Mouse (Mus musculus) heart, postnatal 0 days (tissue): ENCODE measurements around the gene Eif4enif1.

Experiments
- CTCF ChIP-seq: IDR thresholded peaks from 2 replicates; pipeline ENCODE4 v1.5.1; 2016; ENCODE audit warnings: antibody characterized with exemption, control low read depth, low read depth
- EP300 ChIP-seq: IDR thresholded peaks from 2 replicates; pipeline ENCODE4 v1.6.1; 2016; ENCODE audit warnings: antibody characterized with exemption, low read depth

GRCm38 (mm10) chr11:3223105-3223504 lies 20.9 kb downstream of the Eif4enif1 start:
- TF ChIP-seq EP300 (no peak), CTCF (no peak)
